Mouse (Mus musculus) megakaryocyte progenitor cell, adult 5-6 weeks (primary cell): ENCODE measurements around the gene Atf3. TPM values are rescaled to one million over a fixed set of nuclear protein-coding genes. Genes with fewer than 3 reads are reported as not detected.

Experiments used
- ATAC-seq: replicated peaks from 2 replicates; pipeline ENCODE4 v1.8.0; 2016; ENCODE audit warnings: mild to moderate bottlenecking, moderate TSS enrichment, inconsistent platforms; ENCODE audit not compliant: poor library complexity
- total RNA-seq, 2 experiments: library from RNA; stranded (forward) in 1 of 2; stranded (reverse) in 1 of 2; fragments of 157-497, 149-512 nt in 1 of 2; fragments of 200-1000 nt in 1 of 2; gene quantifications; 2 replicates each; pipeline versions ENCODE4 v1.2.3 to v1.2.4; 2015 to 2017

The Atf3 gene
- total RNA-seq, 2 experiments from 2014 or later = 2.2 to 20.5 TPM

DNA sequence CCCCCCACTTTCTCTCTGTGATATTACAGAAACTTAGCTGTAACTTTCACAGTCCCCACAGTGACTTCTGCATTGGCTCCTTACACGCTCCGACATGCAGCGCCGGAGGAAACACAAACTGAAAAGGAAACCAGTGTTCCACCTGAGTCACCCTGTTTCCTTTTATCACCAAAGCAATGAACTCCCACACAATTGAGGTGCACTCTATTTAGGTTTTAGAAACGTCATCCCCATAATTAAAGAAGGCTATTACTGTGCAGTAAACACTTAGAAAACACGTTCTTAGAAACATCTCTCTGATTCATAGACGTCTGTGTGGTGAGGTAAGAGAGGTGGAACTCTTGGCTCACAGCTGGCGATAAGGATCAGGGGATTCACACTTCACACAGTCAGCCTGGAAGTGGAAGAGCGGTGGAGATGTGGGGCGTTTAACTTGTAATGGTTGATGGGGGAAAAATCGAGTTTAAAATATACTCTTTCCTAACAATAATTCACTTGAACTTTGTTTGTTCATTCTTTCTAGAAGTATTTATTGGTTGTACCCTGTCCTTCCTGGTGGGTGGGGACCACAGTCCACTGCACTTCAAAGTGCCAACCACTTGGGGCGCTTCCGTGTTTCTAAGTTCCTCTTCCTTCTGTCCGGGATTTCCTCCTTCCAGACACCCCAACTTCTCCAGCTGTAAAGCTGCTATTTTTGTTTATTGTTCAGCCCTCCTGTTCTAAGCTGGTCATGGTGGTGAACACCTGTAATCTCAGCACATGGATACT is 24.0 kb downstream of the Atf3 start:
- peak; percentile 70 for ATAC-seq

DNA sequence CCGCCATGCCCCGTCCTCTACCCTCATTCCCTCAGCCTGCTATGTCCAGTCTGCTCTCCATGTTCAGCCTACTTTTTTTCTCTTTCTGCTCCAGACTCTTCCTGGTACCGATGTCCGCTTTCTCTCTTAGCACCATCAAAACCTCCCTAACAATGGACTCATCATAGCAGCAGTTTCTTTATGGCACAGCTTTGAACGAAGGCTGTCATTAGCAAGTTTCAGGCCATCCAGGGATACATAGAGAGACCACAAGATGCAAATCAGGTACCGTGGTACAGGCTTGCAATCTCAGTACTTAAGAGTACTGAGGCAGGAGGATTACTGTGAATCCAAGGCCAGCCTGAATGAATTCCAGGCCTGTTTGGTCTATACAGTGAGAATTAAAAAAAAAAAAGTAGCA is 25.1 kb downstream of the Atf3 start:
- no peak for ATAC-seq

DNA sequence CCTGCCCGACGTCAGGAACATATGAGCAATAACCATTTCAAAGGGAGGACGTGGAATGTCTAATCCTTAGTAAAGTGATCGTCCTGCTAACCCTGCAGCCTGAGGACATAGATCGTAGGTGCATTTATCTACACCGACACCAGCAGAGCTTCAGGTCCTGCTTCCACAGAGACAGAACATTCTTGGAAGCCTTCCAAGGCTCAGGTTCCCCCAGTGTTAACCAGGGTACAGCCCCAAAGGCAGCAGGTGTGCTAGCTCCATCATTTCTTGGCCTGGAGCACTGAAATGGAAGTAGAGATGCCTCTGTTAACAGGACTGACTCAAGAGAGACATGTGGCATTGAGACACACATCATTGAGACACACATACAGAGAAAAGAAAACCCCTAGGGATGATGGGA is 25.6 kb downstream of the Atf3 start:
- ATAC-seq = no peak

DNA sequence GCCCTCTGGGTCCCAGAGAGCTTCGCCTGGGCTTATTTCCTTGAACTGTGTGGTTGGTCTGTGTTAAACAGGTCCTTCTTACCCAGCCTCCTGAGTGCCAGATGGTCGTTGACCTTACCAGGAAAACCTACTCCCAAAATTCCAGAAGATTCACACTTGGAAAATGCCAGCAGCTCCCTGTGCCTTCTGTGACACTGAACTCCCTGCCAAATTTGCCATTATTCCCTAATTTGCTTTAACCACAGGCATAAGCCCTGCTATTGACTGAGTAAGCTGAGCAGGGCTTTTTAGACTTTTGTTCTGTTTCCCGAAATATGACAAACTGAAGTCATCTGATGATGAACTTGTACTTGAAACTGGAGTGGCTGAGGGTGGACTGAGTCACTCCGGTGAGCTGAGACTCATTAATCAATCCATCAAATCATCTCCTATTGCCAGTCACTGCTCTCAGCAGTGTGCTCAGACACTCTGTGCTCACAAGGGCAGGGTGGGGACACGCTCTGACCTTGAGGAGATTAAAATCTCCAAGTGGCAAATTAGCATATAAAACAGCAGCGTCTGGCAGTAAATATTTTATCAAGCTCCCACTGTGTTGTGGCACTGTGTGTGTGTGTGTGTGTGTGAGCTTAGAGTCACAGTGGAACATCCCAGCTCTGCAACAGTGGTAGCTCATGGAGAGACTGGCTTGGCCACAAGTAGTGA is 28.0 kb downstream of the Atf3 start:
- ATAC-seq = no peak

DNA sequence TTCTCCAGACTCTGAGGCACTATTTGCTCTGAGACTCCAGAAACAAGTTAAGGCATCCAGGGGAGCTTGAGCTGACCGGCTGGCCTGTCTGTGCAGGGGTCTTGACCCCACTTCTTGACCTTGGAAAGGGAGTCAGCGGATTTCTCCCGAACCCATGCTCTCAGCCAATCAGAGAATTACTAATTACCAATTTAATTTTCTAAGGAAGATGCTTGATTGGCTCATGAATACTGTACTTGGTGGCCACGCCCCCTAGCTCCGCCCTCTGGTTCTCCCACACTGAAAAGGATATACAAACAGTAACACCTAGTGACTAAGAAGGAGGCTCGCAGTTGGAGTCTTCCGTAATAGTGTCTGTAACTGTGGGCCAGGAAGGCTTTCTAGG is 31.5 kb downstream of the Atf3 start:
- ATAC-seq = no peak

DNA sequence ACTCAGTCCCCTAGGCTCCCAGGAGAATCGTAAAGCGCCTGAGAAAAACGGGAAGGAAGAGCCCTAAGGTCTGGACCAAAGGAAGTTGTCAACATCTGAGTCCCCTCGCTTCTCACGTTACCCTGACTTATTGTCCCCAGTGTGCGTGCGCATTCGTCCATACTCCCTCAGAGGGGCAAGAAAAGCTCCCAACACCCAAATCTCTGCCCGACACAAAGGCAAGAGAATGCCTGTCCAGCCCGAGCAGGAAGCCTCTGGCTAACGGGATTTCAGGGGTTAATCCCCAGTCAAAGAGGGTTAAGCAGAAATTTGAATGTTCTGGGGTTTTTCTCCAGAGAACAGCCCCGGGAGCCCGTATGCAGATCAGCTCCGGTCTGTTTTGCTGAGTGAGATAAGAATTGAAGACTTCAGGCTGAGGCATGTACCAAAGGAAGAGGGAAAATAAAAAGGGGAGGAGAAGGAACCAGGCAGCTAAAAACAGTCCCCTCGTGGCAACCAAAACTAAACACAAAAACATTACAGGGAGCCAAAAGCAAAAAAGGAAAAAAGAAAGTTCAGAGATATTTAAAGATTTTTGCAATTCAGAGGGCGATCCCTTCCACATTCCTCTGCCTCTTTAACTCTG is 32.0 kb downstream of the Atf3 start:
- ATAC-seq = no peak

DNA sequence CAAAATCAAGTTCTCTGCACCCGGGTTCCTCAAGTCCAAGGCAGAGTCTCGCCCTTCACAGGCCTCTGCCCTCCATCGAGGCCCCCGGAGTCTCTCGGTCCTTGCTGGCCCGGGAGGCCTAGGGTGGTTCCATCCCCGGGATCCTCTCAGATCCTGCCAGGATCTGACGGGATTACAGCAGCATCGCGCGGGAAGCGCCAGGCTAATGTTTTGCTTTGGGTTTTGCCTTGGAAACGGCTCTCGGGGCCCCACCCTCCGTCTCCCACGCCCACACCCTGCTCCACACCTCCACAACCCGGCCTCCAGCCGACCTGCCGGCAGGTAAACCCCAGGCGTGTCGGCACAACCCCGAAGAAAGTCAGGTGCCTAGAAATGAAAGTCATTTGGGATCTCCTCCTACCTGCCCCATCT is 33.0 kb downstream of the Atf3 start:
- ATAC-seq = no peak

DNA sequence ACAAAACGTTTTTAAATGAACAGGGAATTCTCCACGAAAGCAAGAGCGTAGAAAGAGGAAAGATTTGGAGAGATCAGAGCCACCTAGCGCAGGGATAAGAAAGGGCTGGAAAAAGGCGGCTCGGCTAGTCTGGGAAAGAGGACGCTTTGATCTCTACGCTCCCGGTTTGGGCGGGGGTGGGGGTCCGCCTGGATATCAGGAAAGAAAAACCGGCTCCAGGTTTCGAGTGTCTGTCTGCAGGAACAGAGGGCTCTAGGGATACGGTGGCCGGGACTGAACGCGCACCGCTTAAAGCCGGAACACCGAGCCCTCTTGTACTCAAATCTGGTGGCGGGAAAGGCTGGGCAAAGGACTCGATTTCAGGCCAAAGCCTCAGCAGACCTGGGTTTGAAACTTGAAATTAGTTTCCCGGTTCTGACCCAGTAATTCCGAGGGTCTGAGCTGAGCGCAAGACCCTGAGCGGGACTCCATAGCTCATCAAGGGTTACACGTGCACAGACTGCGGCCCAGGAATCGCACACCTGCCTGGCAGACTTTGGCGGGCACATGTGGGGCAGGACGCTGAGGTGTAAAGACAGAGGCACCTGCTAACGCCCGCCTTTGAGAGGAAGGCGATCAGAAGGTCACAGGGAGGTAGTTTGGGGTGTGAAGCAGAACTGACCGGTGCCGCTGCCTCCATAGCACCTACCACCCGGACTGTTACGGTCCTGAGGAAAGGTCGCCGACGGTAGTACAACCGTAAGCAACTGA is 33.6 kb downstream of the Atf3 start:
- no peak for ATAC-seq

DNA sequence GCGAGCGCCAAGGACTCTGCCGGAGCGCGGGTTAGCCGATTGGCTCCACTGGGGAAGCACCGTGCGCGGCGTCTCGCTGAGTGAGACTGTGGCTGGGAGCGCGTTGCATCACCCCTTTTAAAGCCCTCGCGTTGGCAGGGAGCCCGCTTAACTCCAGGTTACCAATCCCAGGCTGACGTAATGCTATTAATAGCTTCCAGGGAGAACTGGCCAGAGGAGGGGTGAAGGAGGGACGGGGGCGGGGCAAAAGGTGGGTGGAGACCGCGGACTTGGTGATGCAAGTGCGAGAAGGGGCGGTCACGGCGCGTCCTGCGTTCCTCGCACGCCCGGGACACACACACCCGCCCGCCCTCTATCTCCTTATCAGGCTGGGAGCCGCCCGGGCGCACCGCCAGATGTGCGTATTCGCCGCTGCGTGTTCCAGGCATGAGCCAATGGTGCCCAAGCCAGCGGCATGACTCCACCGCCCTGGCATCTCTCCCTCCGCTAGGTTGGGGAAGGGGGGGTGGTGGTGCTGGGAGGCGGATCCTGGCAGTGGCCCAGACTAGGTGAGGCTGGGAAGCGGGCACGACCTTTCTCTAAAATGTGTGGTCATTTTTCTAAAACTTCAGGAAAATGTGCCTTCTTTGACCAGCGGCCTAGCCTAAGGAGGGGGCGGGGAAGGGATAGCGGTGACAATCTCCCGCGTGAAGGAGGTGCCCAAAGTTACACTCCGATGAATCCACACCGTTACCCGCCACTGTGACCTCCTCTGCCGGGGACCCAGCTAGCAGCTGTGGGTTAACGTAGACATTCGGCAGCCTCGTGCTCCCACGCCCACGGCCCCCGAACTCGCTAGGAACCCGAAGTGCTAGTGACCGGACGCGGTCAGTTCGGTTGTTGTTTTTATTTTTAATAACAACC is 34.4 kb downstream of the Atf3 start:
- peak; percentile 74 for ATAC-seq

DNA sequence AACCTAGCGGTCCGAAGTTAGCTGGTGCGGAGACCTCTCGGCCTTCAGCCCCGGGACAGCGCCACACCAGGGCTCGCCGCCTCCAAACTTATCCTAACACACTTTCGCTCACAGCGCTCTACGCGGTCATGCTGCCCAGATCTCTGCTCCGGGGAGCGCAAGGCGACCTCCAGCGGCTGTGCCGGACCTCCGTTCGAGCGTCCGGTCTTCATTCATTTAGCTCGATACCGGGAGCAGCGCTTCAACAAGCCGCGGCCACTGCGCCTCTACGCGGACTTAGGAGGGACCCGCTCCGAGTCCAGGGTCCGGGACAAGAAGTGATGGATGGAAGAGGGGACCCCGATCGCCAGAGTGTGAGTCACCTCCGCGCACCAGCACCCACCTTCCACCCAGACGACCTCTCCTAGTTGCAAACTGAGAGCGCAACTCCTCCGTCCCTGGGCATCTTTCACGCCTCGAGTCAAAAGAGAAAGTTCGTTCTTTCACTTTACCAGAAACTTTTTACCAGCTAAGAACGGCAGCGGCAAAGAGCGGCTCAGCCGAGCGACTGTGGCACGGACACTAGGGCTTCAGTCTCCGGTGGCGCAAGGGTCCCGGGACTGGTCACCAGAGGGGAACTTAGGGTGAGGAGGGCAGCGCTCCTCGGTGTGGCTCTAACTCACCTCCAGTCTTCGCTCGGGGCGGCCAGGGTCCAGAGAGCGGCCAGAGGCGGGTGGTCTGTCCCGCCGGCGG is 35.2 kb downstream of the Atf3 start:
- peak; percentile 30 for ATAC-seq

DNA sequence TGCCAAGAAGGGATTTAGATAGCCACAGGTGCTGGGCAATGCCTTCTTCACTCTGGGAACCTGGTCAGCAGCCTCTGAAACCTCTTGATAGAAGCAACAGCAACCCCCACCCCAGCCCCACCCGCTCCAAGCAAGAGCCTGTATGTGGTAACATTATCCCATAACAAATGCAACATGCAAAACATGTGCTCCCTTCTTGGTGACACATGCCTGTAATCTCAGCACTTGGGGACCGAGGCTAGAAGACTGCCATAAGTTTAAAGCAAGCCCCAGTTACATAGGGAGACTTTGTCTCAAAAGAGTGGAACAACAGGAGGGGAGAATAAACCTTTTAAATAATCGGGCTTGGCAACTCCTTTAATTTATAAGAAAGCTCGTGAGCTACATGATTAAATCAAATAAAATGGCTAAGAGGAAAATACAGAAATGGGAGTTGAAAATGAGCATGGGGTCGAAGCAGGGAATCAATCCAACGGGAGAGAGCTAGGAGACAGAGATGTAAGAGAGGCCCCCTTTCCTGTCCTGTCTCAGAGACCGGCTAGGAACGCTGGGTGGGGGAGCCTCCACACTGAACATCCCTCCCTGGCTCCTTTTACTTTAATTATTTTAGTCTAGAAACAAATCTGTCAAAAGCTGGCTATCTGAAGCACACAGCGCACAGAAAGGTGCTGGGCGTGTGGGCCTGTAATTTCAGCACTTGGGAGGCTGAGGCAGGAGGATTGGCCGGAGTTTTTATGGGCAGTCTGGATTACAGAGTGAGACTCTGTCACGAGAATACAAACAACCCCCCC is 36.2 kb downstream of the Atf3 start:
- ATAC-seq = no peak

DNA sequence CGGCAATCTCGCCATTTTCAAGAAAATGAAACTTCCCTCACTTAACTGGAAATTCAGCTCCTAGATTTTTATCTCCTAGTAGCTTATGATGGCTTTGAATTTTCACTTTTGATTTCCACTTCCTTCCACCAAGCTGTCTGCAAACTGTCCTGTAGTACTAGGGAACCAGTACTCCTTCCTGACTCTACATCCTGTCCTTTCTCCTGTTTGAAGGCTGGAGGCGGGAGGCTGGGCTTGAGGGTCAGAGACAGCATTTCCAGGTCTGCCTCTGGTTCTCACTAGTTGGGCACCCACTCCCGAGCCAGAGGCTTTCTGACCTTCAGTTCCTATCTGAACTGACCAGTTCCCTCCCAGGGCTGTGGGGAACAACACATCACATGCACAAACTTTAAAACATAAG is 37.4 kb downstream of the Atf3 start:
- no peak for ATAC-seq

DNA sequence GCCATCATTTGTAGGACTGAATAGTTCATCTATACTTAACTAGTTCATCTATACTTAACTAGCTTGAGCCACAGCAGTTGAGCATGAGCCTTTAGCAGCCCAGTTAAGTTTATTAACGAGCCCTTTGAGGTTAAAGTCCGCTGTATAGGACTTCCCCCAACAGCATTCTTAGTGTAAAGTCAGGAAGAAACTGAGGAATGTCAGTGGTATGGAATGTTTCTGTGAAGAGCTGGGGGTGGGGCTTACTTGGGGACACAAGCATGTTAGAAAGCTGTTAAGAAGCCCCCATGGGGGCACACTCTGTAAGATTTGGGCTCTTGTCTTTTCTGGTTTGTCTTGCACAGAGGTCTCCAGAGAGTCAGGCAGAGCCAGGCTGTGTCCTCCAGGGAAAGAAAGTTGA is 38.0 kb downstream of the Atf3 start:
- no peak for ATAC-seq

DNA sequence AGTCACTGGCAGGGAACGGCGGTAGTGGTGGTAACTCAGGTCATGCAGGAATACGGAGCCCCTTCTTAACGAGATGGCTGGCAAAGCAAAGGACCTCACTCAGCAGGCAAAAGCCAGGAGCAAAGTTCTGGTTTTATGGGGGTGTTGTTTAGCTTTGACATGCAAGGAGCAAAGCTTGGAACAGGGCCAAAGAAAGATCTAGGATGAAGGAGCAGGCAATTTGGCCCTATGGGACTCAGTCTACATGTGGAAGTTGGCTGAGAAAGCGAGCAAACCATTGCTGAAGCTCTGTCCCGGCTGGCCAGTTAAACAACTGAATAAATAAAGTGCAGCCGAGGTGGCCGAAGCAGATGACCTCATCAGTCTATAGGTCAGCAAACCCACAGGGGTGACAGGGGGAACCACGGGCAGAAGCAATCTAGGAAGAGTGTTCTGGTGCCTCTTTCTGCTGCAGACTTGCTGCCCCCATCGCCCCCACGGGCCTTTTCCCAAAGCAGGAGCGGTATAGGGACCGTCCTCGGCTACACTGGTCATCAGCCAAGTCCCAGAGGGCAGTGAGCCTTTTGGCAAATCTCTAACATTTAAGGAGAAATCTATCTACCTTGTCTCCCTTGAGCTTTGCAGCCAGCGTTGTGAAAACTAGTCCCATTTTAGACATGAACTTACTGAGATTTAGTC is 39.2 kb downstream of the Atf3 start:
- ATAC-seq = no peak

DNA sequence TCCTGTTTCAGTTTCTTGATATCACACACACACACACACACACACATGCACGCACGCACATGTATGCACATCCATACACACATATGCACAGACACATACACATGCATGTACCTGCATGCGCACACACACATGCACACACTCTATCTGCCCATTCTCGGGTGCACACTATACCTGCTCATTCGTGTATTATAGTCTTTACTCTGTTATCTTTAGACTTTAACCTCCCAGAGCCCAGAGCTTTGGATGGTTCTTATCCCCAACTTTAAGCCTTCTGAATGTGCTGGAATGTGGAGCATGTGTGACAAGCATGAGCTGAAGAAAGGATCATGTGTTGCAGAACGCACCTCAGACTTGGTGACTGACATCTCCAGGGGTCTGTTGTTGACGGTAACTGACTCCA is 41.0 kb downstream of the Atf3 start:
- ATAC-seq = no peak

DNA sequence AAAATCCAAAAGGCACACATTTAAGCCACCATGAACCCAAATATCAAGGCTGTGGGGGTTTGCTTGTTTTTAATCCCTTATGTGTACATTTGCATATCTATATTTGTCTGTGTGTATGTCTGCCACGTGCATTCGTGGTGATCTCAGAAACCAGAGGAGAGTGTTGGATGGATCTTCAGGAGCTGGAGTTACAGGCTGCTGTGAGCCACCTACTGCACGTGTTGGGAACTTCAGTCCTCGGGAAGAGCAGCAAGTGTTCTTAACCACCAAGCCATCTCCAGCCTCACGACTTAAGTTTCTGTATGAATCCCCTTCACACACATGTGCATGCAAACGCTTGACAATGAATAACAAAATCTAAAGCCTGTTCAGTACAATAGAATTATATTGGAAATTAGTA is 45.4 kb downstream of the Atf3 start:
- ATAC-seq = peak; percentile 90

DNA sequence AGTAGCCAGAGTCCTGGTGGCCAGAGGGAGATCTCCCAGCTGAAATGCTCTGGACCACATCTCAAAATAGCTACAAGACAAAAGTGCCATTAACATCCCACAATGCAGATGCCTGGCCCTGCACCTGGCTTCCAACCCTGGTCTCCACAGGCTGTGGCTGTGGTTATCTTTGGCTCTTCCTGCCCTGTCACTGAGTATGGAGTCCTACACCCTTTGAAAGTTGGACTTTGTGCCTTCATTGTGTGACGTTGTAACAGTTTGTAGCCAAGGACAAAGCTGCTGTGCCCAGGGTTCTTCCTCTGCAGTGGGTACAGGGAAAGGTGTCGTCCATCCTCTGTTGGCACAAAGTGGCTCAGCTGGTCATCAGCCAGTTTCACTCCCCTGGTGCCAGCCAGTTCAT is 47.4 kb downstream of the Atf3 start:
- ATAC-seq = no peak

DNA sequence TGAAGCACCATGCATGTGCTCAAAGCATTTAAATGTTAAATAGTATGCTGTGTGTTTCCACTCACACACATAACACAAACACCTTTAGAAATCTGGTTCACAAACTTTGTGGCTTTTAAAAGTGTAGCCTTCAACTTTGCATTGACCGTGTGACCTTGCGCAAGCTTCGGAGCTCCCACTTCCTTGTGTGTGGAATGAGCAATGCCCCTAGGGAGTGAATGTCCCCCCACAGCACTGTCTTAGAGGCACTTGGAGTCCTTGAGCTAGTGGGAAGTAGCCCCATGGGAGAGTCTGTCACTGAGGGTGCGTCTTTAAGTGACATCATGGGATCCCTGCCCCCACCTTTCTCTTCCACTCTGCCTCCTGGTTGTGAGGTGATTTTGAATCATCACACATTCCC is 51.6 kb downstream of the Atf3 start:
- peak; percentile 69 for ATAC-seq
